Mouse (Mus musculus) common myeloid progenitor, adult 5-6 weeks (primary cell): Measurements from ENCODE around the gene Sdccag8. TPM values are rescaled to one million over a fixed set of nuclear protein-coding genes. Genes with fewer than 3 reads are reported as not detected.

Source experiments
- ATAC-seq: replicated peaks from 2 replicates; pipeline ENCODE4 v1.8.0; 2016; ENCODE audit warnings: low read depth, mild to moderate bottlenecking, moderate TSS enrichment, inconsistent platforms; ENCODE audit not compliant: poor library complexity, severe bottlenecking
- total RNA-seq: library from RNA; stranded (forward); fragments of 200-1000, 187-1606 nt; gene quantifications from 2 replicates; pipeline ENCODE4 v1.2.3, GENCODE M21; 2017

Gene Sdccag8
- total RNA-seq, 1 experiment from 2014 or later, result 29.6 TPM

DNA sequence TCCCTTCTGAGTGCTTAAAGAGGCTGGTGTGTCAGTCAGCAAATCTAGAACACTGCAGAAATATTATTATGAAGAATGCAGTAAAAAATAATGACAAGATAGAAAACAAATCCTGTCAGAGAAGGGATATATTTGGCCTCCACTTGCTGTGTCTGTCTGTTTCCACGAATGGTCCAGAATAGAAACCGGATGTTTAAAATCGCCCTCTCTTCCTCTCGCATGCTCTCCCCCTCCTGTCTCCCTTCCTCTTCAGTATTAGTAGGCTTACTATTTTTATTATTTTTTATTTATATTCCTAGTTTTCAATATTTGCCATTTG, 157.0 kb downstream of the Sdccag8 start:
- no peak for ATAC-seq

GRCm38 (mm10) chr1:176973356-176974088, 159.1 kb downstream of the Sdccag8 start:
- 0 out of 2 replicates have a peak, but pooled peaks have one; percentile 60 for ATAC-seq

DNA sequence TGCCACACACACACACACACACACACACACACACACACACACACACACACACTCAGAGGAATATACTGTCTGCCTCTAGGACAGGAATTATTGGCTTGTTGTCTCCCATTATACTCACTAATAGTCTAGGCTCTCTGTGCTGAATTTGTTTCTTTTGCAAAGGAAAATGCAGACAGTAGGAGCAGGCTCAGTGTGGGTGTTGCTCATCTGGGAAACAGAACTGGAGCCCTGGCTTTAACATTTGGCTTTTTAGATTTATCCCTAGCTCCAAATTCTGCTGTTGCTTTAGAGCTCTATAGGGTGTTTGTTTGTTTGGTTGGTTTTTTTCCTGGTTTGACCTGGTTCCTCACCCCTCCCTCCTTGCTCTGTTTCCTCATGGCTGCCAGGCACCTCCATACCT, 164.8 kb downstream of the Sdccag8 start:
- ATAC-seq, result no peak

DNA sequence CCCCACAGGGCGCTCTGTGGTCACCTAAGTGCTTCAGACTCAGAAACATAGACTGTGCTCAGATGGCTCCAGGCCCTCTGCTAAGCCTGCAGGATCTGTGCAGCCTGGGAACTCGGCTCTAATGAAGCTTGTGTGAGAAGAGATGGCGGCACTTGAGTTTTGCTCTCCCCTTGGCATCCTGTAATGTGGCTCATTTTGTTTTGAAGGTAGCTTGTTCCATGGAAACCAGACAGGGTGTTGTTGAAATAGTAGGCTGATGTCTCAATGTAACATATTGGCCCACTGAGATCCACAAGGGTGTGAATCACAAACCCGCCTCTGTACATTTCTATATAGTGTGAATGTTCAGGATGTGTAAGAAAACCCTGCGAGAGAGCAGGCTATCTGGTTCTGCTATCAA, 165.7 kb downstream of the Sdccag8 start:
- no peak for ATAC-seq

- no peak for ATAC-seq
These were observed 166.4 kb downstream of the Sdccag8 start for GRCm38 (mm10) chr1:176980801-176981400.

- no peak for ATAC-seq
These were observed 167.1 kb downstream of the Sdccag8 start for GRCm38 (mm10) chr1:176981511-176981910.

GRCm38 (mm10) chr1:176982671-176983070, 168.2 kb downstream of the Sdccag8 start:
- ATAC-seq, result no peak

- ATAC-seq, result no peak
These were observed 171.2 kb downstream of the Sdccag8 start for GRCm38 (mm10) chr1:176985691-176986090.

DNA sequence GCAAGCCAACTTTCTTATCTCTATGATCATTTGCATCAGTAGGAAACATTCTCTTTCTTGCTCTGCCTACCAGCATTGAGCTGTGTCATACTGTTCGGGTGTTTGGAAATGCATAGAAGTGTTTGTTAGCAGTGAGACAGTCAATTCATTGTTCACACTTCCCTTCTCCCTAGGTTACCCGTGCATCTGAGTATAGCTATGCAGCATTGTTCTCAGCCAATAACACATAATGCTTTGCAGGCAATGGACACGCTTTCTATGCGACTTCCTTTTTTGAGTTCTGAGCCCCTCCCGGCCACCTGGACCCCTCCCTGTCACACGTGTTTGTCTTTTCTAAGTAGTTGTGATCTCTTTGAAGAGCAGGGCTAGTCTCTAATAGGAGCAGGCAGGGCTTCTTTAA, 171.8 kb downstream of the Sdccag8 start:
- ATAC-seq, result peak; percentile 60

GRCm38 (mm10) chr1:176986990-176987740, 172.7 kb downstream of the Sdccag8 start:
- ATAC-seq, result no peak

- peak; percentile 50 for ATAC-seq
These were observed 177.0 kb downstream of the Sdccag8 start for GRCm38 (mm10) chr1:176991473-176991872.

DNA sequence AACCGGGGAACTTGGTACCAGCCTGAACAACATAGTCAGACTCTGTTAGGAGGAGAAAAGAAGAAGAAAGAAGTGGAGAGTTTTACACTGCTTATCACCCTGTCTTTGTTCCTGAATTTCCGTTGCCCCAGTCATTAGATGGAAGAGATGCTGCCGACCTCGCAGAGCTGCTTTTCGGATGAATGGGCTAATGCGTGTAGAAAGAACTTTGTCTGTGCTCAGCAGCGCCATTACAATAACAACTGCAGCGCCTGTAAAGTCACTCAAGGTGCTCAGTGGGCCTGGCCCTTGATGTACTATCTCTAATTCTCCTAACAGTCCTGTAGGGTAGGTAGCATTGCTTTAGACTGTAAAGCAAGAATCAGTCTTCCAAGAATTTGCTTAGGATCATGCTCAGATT, 178.1 kb downstream of the Sdccag8 start:
- ATAC-seq, result no peak

DNA sequence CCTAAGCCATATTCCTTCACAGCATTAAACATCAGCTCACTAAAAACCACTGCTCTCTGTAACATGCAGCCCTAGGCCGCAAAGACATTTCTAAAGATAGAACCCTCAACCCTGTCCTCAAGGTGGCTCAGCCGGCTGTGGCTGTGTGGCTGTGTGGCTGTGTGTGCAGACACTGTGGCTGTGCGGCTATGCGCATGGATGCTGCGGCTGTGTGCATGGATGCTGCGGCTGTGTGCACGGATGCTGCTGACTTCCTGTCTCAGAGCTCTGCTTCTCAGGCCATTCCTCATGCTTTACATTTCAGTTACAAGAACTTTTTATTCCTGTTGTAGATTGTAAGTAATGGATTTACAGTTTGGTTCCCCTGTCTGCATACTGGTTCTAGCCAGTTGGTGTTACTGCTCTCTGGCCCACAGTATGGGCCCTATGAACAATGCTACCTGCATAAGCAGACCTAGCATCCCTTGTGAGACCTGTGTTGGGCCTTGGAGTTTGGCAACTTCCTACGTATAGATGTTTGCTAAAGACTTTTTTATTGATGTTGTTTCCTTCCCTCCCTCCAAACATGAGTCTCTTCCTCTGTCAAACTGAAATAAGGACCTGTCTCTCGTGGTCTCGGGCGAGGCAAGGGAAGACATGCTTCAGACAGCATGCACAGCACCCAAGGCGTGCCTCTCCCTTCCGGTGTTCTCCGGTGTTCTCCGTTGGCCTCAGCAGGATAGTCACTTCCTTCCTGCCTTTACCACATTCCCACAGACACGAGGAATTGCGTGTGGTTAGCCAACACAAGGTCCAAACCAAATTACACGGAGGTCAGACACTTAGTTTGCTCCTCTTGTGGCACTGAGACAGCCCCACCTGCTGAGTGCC, 178.9 kb downstream of the Sdccag8 start:
- ATAC-seq, result peak; percentile 59

DNA sequence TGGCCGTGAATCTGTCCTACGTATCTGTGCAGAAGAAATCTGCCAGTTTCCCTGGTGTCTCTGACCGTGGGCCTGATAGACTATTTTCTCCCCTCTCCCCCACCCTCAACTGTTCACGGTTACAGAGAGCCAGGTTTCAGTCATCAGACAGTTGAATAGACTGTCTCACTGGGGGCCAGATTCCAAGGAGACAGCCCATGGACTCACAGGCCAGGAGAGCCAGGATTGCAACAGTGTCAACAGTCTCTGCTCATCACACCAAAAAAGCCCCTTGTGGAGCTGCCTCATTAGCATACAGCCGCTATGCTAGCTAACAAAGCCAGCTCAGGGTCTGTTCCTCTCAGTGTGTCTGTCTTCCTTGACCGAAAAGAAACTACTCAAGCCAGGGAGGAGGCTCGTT, 179.6 kb downstream of the Sdccag8 start:
- ATAC-seq, result peak; percentile 9; the same call in 1 of the 2 replicates

DNA sequence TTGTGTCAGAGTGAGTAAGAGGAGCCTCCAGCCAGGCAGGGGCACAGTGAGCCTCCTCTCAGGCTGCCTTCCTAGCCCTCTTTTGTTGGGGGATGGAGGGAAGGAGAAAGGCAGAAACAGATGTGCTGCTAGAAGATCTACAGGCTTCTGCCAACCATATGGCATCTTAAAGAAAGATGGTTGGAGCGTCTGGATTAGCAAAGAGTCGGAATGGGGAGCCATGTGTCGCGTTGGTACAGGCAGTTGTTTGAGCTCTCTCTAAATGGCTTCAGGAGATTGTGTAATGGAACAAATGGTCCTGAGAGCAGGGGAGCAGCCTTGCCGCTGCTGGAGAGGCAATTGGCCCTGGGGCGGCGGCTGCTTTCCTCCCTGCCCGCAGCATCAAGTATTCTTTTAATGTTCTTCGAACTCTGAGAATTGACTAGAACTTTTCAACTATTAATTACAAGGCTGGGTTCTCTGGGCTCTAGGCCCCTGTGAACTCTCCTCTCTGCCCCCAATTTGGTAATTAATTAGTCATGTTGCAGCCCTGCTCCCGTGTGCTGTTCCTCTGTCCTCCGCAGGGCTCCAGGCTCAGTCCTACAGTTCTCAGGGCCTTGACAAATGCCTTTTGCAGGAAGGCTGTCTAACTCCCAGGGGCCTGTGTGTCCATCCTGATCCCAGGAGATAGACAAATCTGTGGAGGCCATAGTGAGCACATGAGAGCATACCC, 180.4 kb downstream of the Sdccag8 start:
- no peak for ATAC-seq

GRCm38 (mm10) chr1:176995419-176995775, 180.9 kb downstream of the Sdccag8 start:
- ATAC-seq, result no peak

GRCm38 (mm10) chr1:176996166-176996565, 181.7 kb downstream of the Sdccag8 start:
- ATAC-seq, result no peak

DNA sequence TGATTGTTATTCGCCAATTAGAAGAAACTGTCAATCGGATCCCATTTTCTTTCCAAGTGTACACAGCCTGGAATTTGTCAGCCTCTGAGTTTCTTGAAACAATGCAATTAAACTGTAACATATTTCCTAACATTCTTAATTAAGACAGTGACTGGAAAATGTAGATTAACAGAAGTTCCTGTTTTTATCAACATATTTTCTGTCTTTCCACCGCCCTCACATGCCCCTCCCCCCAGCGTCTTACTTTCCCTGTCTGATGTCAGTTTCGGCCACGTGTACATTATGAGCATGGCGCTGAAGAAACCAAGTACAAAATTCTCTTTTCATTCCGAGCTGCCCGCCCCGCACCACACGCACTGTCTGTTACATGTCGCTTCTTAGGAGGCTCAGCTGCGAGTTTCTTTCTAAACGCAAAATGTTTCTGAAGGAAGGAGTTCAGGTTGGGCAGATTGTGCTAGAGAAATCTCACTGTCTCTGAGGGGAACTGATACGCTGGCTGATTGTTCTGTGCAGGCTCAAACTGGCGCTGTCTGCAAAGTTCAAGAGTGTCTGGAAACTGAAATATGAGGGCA, 182.3 kb downstream of the Sdccag8 start:
- peak; percentile 60 for ATAC-seq

DNA sequence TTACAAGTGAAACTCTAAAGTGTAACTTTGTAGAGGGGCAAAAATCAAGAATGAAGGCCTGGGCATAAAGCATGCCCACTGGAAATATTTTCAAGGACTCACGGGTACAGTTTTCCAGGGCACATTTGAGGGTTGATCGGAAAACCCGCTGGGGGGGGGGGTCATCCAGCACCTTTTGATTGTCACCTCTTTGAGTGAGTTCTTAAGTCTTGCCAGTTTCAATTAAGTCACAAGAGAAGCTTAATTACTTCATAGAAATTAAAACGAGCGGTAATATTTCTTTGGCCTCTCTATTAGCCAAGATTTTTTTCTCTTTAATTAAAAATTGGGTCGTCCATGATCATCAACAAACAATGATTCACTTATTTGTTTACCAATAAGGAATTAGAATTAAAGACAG, 182.8 kb downstream of the Sdccag8 start:
- ATAC-seq, result no peak
